Mouse (Mus musculus): Measurements from ENCODE around the gene Vti1a. TPM values are rescaled to one million over a fixed set of nuclear protein-coding genes. Genes with fewer than 3 reads are reported as not detected.

Vti1a gene
- polyA plus RNA-seq, 1 experiment, result 7.8 TPM

- WGBS, result 94% methylated on average over 10 of the region's 10 CpGs
- DNase-seq (ENCODE audit: low read depth, low spot score), result no peak
Observed at GRCm38 (mm10) chr19:55548206-55548605, 232.1 kb downstream of the Vti1a start.

GRCm38 (mm10) chr19:55548656-55549055, 232.6 kb downstream of the Vti1a start:
- 77% methylated on average over 10 of the region's 10 CpGs for WGBS
- DNase-seq (ENCODE audit: low read depth, low spot score), result no peak

- 91% methylated on average over 6 of the region's 6 CpGs for WGBS
- DNase-seq (ENCODE audit: low read depth, low spot score), result no peak
Observed at GRCm38 (mm10) chr19:55550176-55550575, 234.1 kb downstream of the Vti1a start.

GRCm38 (mm10) chr19:55552339-55552738, 236.2 kb downstream of the Vti1a start:
- DNase-seq (ENCODE audit: low read depth, low spot score), result no peak
- WGBS, result 56% methylated on average over 7 of the region's 7 CpGs

GRCm38 (mm10) chr19:55552861-55553260, 236.8 kb downstream of the Vti1a start:
- no peak for DNase-seq (ENCODE audit: low read depth, low spot score)
- 54% methylated on average over 7 of the region's 7 CpGs for WGBS

GRCm38 (mm10) chr19:55554295-55554694, 238.2 kb downstream of the Vti1a start:
- 87% methylated on average over 5 of the region's 5 CpGs for WGBS
- DNase-seq (ENCODE audit: low read depth, low spot score), result no peak

GRCm38 (mm10) chr19:55554703-55555102, 238.6 kb downstream of the Vti1a start:
- DNase-seq (ENCODE audit: low read depth, low spot score), result no peak
- WGBS, result 64% methylated on average over 9 of the region's 9 CpGs

GRCm38 (mm10) chr19:55556168-55556999, 240.3 kb downstream of the Vti1a start:
- 71% methylated on average over 21 of the region's 21 CpGs for WGBS
- DNase-seq (ENCODE audit: low read depth, low spot score), result no peak

GRCm38 (mm10) chr19:55559331-55559730, 243.2 kb downstream of the Vti1a start:
- 89% methylated on average over 12 of the region's 12 CpGs for WGBS
- DNase-seq (ENCODE audit: low read depth, low spot score), result no peak

GRCm38 (mm10) chr19:55560088-55560682, 244.1 kb downstream of the Vti1a start:
- DNase-seq (ENCODE audit: low read depth, low spot score), result no peak
- WGBS, result 86% methylated on average over 11 of the region's 11 CpGs

GRCm38 (mm10) chr19:55561469-55561868, 245.4 kb downstream of the Vti1a start:
- 95% methylated on average over 10 of the region's 10 CpGs for WGBS
- DNase-seq (ENCODE audit: low read depth, low spot score), result no peak

- no peak for DNase-seq (ENCODE audit: low read depth, low spot score)
- 76% methylated on average over 14 of the region's 14 CpGs for WGBS
Observed at GRCm38 (mm10) chr19:55562487-55563147, 246.5 kb downstream of the Vti1a start.

- WGBS, result 75% methylated on average over 15 of the region's 15 CpGs
- DNase-seq (ENCODE audit: low read depth, low spot score), result no peak
Observed at GRCm38 (mm10) chr19:55563148-55563651, 247.1 kb downstream of the Vti1a start.

GRCm38 (mm10) chr19:55564104-55564938, 248.2 kb downstream of the Vti1a start:
- 93% methylated on average over 13 of the region's 13 CpGs for WGBS
- no peak for DNase-seq (ENCODE audit: low read depth, low spot score)

GRCm38 (mm10) chr19:55565111-55565510, 249.0 kb downstream of the Vti1a start:
- no peak for DNase-seq (ENCODE audit: low read depth, low spot score)
- WGBS, result 92% methylated on average over 11 of the region's 11 CpGs

- DNase-seq (ENCODE audit: low read depth, low spot score), result no peak
- 26% methylated on average over 6 of the region's 6 CpGs for WGBS
Observed at GRCm38 (mm10) chr19:55565523-55566369, 249.7 kb downstream of the Vti1a start.

- WGBS, result 91% methylated on average over 7 of the region's 7 CpGs
- DNase-seq (ENCODE audit: low read depth, low spot score), result no peak
Observed at GRCm38 (mm10) chr19:55569114-55569513, 253.0 kb downstream of the Vti1a start.

- DNase-seq (ENCODE audit: low read depth, low spot score), result no peak
- WGBS, result 80% methylated on average over 12 of the region's 12 CpGs
Observed at GRCm38 (mm10) chr19:55569894-55570293, 253.8 kb downstream of the Vti1a start.
